Mouse (Mus musculus) G1E (cell line): ENCODE results near the gene Myadm. TPM values are rescaled to one million over a fixed set of nuclear protein-coding genes. Genes with fewer than 3 reads are reported as not detected.
"Not testable (repeated sequence)": the region's sequence is repeated elsewhere in the genome, so short reads cannot be mapped to it uniquely, and the experiment has no call there.

ENCODE experiments used
- ATAC-seq: 2 replicates; pipeline ENCODE4 v1.8.0; 2016; ENCODE audit warnings: mild to moderate bottlenecking; ENCODE audit not compliant: insufficient number of reproducible peaks, poor library complexity, low FRiP score, severe bottlenecking; ENCODE audit errors: extremely low read depth
- DNase-seq: peaks from one replicate; pipeline ENCODE4 v3.0.0; 2012; ENCODE audit warnings: low spot score
- H3K27me3 ChIP-seq: 2 replicates; pipeline ENCODE4 v1.6.1; 2012; ENCODE audit warnings: mild to moderate bottlenecking, low read length, inconsistent platforms; ENCODE audit not compliant: insufficient read depth
- H3K36me3 ChIP-seq: replicated peaks from 2 replicates; pipeline ENCODE3; 2012; ENCODE audit warnings: mild to moderate bottlenecking, inconsistent platforms
- H3K4me1 ChIP-seq: 2 replicates; pipeline ENCODE4 v1.6.1; 2012; ENCODE audit warnings: low read depth, low read length, inconsistent platforms, mixed read lengths; ENCODE audit not compliant: insufficient read depth
- H3K4me3 ChIP-seq: 2 replicates; pipeline ENCODE4 v1.5.1; 2012; ENCODE audit warnings: low read depth, mild to moderate bottlenecking, inconsistent platforms, low read length, moderate library complexity, mixed read lengths
- H3K9me3 ChIP-seq: replicated peaks from 2 replicates; pipeline ENCODE4 v1.6.1; 2012; ENCODE audit warnings: inconsistent platforms
- CTCF ChIP-seq: IDR thresholded peaks from 2 replicates; pipeline ENCODE4 v1.5.1; 2012; ENCODE audit warnings: low read depth, low read length, inconsistent platforms, mixed read lengths
- GATA1 ChIP-seq: IDR thresholded peaks from 2 replicates; pipeline ENCODE4 v1.6.1; 2012; ENCODE audit warnings: borderline replicate concordance, low read length, inconsistent platforms, mixed read lengths
- GATA2 ChIP-seq: IDR thresholded peaks from 2 replicates; pipeline ENCODE4 v1.6.1; 2012; ENCODE audit warnings: low read depth, low read length, inconsistent platforms, borderline replicate concordance
- POLR2AphosphoS5 ChIP-seq: IDR thresholded peaks from 2 replicates; pipeline ENCODE4 v1.6.1; 2012; ENCODE audit warnings: low read depth, low read length, inconsistent platforms; ENCODE audit not compliant: insufficient replicate concordance
- TAL1 ChIP-seq: conservative IDR thresholded peaks from 2 replicates; pipeline ENCODE4 v1.6.1; 2012; ENCODE audit warnings: low read depth, low read length, inconsistent platforms, mixed read lengths
- polyA plus RNA-seq: library from polyadenylated mRNA; stranded (reverse); fragments of >175 nt; gene quantifications from 2 replicates; pipeline ENCODE4 v1.2.3, GENCODE M21; 2012
- total RNA-seq, 2 experiments: library from RNA; stranded (forward) in 1 of 2; stranded (reverse) in 1 of 2; fragments of 200-1000 nt in 1 of 2; fragments of >200 nt in 1 of 2; fragmentation: Nextera tagmentation in 1 of 2; gene quantifications; 2 replicates each; pipeline ENCODE4 v1.2.3; 2014 to 2017

The Myadm gene
- total and polyA plus RNA-seq, 3 experiments: 0.05 TPM; not detected in 2

DNA sequence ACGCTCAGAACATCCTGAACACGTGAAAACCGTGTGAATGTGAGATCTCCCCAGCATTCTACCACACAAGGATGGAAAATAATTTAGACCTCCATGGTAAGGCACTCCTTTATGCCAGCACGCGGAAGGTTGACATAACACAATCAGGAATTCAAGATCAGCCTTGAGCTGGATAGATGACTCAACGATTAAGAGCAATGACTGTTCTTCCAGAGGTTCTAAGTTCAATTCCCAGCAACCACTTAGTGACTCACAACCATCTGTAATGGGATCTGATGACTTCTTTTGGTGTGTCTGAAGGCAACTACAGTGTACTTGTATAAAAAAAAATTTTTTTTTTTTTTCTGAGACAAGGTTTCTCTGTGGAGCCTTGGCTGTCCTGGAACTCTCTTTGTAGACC is 23.6 kb upstream of the Myadm start:
- TF ChIP-seq TAL1 (no peak), CTCF (no peak), GATA1 (no peak), POLR2AphosphoS5 (no peak), GATA2 (no peak)
- Histone ChIP-seq H3K27me3 (no peaks in the 10 kb centered on the region; the same call in 1 of the 2 replicates), H3K4me1 (no peaks in the 10 kb centered on the region), H3K4me3 (no peak overlapping the region), H3K36me3 (no peaks in the 10 kb centered on the region), H3K9me3 (peaks cover 6% of the 10 kb centered on the region)
- ATAC-seq: no peak
- DNase-seq: no peak

DNA sequence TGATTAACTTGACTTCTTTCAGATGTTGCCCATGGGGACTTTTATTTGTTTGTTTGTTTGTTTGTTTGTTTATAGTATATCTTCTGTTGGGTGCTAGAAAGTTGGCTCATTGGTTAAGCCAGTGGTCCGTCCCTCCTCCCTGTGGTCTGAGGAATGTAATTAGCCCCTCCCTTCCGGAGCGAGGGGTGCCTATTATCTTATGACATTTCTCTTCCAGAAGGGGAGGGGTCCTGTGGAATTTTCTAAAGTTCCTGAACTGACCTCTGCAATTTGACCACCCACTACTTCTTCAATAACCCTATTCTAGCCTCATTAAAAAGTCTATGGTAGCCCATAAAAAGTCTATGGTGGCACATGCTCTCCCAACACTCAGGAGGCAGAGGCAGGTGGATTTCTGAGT is 21.6 kb upstream of the Myadm start:
- no peak for TF ChIP-seq CTCF
- no peak for TF ChIP-seq GATA2
- no peak for TF ChIP-seq GATA1
- TF ChIP-seq POLR2AphosphoS5: no peak
- TF ChIP-seq TAL1: no peak
- ATAC-seq (no peak), DNase-seq (no peak)
- no peaks in the 10 kb centered on the region; the same call in 1 of the 2 replicates for H3K27me3 ChIP-seq
- H3K36me3 ChIP-seq: no peaks in the 10 kb centered on the region
- peaks cover 6% of the 10 kb centered on the region for H3K9me3 ChIP-seq
- H3K4me3 ChIP-seq: no peak overlapping the region
- H3K4me1 ChIP-seq: no peaks in the 10 kb centered on the region

DNA sequence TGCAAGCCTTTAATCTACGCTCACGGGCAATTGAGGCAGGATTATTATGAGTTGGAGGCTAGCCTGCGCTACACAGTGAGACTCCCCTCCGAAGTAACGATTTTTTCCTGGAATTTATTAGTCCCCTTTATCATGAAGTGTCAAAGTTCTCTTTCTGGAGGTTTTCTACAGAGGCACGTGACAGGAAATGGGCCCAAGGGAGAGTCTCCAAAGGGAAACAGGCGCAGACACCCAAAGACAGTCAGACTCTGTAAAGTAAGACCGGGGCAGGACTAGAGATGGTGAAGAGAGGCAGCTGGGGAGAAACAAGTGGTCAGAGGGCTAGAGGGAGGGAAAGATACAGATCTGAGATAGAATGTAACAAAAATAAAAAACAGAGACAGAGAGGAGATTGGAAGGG is 21.0 kb upstream of the Myadm start:
- H3K36me3 ChIP-seq: no peaks in the 10 kb centered on the region
- peaks cover 6% of the 10 kb centered on the region for H3K9me3 ChIP-seq
- no peak for DNase-seq
- no peak overlapping the region for H3K4me3 ChIP-seq
- H3K27me3 ChIP-seq: no peaks in the 10 kb centered on the region; the same call in 1 of the 2 replicates
- no peak for ATAC-seq
- TF ChIP-seq TAL1 (no peak), POLR2AphosphoS5 (no peak), GATA2 (no peak), GATA1 (no peak)
- no peaks in the 10 kb centered on the region for H3K4me1 ChIP-seq

DNA sequence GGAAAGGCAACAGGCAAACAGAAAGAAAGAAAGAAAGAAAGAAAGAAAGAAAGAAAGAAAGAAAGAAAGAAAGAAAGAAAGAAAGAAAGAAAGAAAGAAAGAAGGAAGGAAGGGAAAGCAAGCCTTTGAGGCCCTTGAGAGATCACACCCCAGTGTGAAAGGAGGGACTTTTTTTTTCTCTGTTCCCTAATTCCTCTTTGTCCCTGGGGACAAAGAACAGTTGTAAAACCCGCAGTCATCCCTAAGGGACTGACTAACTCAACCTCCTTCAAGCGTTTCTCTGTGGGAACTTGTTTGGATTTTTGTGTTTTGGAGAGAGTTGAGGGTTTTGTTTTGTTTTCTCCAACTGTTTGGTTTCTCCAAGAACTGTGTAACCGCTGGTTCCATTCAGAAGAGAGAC is 20.6 kb upstream of the Myadm start:
- no peak for ATAC-seq
- DNase-seq: no peak

DNA sequence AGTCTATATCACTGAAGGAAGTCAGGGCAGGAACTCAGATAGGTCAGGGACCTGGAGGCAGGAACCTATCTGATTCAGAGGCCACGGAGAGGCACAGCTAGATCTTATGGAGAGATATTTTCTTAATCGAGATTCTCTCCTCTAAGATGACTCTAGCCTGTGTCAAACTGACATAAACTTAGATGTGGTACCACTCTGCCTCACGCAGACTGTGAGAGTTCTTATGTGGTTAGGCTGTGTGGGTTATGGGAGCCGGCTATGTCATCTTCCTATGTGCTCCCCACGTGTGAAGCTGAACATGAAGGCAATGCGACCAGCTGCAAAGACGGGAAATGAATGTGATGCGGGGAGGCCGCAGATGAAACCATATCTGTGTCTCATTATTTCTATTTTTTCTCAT is 16.7 kb upstream of the Myadm start:
- no peaks in the 10 kb centered on the region for H3K4me1 ChIP-seq
- DNase-seq: no peak

More for the DNA sequence above, 20.6 kb upstream of the Myadm start:
- Histone ChIP-seq H3K27me3 (no peaks in the 10 kb centered on the region; the same call in 1 of the 2 replicates), H3K9me3 (peaks cover 6% of the 10 kb centered on the region), H3K4me3 (no peak overlapping the region), H3K36me3 (no peaks in the 10 kb centered on the region), H3K4me1 (no peaks in the 10 kb centered on the region)
- no peak for TF ChIP-seq CTCF
- no peak for TF ChIP-seq GATA2
- no peak for TF ChIP-seq GATA1
- no peak for TF ChIP-seq POLR2AphosphoS5
- no peak for TF ChIP-seq TAL1

DNA sequence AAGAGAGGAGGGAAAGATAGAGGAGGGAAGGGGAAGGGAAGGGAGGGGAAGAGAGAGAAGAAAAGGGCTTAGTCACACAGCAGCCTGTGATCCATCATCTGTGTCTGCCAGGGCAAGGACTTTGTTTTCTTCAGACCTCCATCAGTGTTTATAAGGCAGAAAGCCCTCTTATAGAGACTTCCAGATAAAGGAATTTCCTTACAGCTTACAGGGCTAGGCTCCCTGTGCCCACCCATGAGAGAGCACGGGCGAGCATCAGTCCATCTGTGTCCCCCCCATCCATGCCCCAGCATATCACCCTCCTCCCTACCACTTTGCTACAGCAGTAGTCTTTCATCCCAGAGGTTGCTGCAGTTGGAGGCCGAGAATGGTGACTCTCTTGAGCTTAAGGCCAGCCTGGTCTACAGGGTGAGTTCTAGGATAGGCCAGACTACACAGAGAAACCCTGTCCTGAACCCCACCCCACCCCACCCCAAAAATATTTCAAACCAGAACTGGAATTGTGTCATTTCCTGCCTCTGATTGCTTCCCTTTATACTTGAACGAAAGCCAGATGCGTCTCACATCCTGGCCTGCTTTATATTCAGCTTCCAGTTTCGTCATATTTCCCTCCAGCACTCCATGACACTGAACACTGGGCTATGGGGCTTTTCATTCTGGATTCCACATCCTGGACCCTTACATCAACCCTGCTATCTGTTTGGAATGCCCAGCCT is 13.3 kb upstream of the Myadm start:
- no peaks in the 10 kb centered on the region for H3K27me3 ChIP-seq
- ATAC-seq: no peak
- H3K9me3 ChIP-seq: no peaks in the 10 kb centered on the region
- no peaks in the 10 kb centered on the region for H3K4me1 ChIP-seq
- TF ChIP-seq GATA2 (no peak), GATA1 (no peak), CTCF (no peak), TAL1 (no peak), POLR2AphosphoS5 (no peak)
- no peak overlapping the region for H3K4me3 ChIP-seq
- DNase-seq: no peak
- no peaks in the 10 kb centered on the region for H3K36me3 ChIP-seq

More for the DNA sequence above, 16.7 kb upstream of the Myadm start:
- ATAC-seq: no peak
- TF ChIP-seq GATA2 (no peak), POLR2AphosphoS5 (no peak), CTCF (no peak), GATA1 (no peak), TAL1 (no peak)
- Histone ChIP-seq H3K4me3 (no peak overlapping the region), H3K36me3 (no peaks in the 10 kb centered on the region), H3K9me3 (no peaks in the 10 kb centered on the region), H3K27me3 (no peaks in the 10 kb centered on the region)

DNA sequence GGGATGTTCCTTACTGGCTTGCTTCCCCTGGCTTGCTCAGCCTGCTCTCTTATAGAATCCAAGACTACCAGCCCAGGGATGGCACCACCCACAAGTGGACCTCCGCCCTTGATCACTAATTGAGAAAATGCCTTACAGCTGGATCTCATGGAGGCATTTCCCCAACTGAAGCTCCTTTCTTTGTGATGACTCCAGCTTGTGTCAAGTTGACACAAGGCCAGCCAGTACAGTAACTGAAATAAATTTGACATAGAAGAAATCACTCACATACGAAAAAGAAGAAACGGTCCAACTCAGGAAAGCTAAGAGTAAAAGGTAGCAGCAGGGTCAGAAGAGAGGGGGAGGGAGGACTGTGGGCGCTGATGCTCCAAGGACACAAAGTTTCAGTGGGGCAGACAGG is 12.1 kb upstream of the Myadm start:
- not testable (repeated sequence) for H3K4me3 ChIP-seq, H3K36me3 ChIP-seq, ATAC-seq, H3K27me3 ChIP-seq, H3K4me1 ChIP-seq, H3K9me3 ChIP-seq, DNase-seq
